Mouse (Mus musculus) embryo, embryonic 10 days (tissue): ENCODE results near the gene Gpatch2.

ENCODE experiments used
- DNase-seq: peaks from one replicate; pipeline ENCODE4 v3.0.0-alpha.2; 2015; ENCODE audit warnings: low spot score

The Gpatch2 gene

DNA sequence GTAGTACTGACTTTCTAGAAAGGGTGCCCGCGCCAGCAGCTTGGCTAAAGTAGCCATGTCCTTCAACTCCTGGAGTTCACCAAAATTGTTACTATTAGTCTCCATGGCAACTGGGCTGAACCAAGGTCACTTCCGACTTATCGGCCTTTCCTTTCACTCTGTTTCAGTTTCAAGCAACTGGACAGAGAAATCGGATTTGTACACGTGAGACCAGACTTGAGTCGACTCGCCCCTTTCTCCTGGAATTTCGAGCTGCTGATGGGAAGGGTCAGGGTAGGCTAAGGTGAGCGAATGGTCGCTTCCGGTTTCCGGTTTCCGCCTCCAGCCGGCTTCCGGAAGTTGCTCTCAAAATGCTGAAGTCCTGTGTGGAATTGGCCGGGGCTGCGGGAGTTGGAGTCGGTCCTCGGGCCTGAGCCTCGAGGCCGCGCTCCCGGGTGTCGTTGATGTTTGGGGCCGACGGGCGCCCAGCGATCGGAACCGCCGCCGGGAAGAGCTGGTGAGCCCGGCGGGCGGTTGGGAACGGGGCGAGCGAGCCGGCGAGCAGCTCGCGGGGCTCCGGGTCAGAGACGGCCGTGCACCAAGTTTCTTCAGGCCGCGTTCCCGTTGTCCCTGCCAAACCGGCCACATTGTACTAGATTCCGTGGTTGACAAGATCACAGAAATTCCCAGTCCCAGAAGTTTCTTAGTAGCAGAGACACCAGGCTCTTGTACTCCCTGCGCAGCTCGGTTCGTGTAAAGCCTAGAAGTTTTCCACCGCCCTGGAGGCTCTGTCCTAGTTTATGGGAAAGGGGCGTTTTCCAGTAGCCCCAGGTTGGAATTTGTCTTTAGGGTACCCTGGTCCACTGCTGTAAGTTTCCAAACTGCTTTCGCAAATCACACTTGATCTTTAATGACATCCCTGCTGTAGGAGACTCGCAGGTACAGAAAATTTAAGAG, at the start of gene Gpatch2, which contains the start of gene Spata17:
Gpatch2 (plus strand) TSS at position 328 of the 936 bp plus-strand sequence.
Spata17 (minus strand) TSS at position 285 of the 936 bp plus-strand sequence.
- DNase-seq = peak; percentile 91

DNA sequence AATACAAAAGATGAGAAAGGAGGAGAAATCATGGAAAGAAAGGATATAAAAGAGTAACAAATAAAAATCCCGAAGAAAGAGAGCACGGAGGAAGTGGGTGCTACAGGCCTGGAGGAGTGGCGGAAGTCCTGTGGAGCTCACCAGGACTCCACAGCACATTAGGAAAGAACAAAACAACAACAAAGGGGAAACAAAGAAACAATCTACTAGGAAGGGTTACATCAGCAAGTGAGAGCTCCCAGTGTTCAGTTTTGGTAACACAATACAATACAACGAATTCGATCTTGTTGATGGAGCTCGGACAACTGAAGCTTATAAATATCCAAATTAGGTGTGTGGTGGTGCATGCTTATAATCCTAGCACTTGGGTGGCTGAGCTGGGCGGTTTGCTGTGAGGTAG, 45.7 kb upstream of the Gpatch2 start:
- DNase-seq = no peak

DNA sequence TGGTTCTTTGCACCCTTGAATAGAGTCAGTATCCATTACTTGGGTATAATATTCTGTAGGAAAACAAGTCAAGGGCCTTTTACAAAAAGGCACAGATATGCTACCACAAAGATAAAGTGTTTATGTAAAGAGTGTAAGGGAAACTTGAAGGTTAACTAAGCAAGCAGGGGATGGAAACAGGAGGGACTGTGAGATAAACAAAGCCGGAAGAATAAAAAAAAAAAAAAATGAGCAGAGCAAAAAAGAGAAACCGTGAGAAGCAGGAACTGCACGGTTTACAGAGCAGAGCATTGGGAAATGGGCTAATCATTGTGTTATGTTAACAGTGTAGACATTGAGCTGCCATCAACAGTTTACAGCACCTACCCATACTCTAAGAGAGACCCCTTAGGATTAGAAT, 44.9 kb upstream of the Gpatch2 start:
- no peak for DNase-seq

DNA sequence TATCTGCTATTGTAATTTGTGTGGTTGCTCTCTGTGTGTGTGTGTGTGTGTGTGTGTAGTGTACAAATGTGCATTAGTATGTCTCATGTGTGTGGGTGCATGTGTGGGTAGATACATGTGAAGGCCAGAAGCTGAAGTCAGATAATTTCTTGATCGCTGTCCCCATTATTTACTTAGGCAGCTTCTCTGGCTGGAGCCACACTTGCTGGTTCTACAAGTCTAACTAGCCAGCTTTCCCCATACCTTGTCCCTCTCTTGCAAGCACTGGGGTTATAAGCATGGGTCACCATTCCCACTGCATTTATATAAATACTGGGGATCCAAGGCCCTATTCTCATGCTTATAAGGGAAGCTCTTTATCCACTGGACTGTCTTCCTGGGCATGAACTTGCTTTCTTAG, 39.3 kb upstream of the Gpatch2 start:
- DNase-seq = no peak

DNA sequence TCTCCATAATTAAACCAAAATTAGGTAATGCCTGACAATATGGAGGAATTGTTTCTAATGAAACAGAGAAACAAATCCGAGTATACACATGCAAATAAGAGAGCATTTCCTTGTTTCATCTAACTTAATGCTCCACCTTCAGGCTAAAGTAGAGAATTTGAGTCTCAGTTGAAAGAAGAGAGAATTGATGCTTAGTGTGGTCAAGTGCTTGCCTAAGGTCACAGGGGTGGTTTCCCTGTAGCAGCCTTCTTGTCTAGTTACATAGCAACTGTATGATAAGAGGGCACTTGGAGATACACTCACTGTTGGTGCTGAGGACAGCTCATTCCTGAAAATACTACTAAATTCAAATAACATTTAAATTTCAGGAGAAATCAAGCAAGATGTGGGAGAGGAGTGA, 36.8 kb upstream of the Gpatch2 start:
- no peak for DNase-seq

DNA sequence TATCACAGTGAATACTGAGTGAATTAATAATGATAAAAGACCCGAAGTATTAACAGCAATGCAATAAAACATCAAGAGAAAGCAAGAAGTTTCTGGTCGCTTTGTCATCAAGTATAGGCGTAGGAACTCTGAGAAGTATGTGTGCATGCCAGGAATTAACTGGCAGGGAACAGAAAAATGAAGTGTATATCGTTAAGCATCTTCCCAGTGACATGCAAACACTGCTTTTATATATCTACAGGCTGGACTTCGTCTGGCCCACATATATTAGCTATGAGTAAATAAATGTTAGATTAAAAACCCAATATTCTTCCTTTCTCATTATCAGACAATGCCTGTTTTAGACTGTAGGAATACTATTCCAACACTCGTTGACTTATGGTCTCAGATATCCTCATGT, 9.8 kb upstream of the Gpatch2 start:
- DNase-seq = no peak

DNA sequence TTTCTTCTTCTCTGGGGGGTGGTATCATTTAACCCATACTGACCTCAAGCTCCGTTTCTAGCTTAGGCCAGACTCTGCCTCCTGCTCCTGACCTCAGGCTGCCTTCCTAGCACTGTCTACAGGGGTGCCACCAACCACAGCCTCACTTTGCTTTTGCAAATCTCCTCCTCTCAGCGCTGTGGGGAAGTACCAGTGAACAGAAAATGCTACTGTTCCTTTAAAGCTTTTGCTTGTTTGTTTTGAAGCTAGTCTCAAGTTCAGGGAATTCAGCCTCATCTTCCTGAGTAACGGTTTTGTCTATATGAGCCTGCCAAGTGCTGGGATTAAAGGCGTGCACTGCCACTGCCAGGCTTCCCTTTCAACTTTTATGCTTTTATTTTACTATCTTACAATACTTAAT, 5.8 kb upstream of the Gpatch2 start:
- DNase-seq = no peak

DNA sequence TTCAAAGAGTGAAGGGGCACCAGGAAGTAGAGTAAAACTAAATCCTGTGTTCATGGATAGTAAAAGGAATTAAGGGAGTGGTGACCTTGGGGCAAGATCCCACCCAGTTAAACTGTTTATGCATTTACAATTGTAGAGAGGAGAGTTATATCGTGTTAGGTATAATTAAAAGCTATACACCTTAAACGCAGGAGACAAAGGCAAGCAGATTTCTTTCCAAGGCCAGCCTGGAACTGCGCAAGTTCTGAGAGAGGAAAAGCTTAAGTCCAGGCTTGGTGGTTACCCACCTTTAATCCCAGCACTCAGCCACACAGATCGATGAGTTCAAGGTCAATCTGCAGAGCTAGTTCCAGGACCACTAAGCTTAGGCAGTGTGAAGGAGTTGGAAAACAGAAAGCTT, 4.6 kb upstream of the Gpatch2 start:
- DNase-seq = no peak

DNA sequence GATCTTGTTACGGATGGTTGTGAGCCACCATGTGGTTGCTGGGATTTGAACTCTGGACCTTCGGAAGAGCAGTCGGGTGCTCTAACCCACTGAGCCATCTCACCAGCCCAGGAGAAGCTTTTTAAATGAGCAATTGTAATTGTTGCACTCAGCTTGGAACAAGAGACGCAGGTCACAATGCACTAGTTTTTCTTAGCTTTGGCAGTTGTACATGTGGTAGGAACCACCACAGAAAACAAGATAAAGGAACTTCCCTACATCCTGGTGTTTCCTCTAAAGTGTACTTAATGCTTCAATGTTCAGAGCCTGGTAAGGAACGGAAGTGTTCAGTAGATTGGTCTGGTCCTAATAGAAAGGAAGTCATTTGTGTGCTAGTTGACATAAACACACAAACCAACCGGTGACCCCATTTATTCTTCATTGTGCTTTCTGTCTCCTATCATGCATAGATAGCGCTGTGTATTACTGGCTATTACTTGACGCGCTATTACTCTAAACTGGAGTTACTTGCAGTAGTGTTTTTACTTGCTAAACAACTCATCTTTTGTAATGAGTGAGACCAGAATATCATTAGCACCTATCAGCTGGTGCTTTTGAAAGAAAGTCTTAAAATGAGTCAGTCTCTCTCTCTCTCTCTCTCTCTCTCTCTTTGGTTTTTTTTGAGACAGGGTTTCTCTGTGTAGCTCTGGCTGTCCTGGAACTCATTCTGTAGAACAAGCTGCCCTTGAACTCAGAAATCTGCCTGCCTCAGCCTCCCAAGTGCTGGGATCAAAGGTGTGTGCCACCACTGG, 1.5 kb downstream of the Gpatch2 start:
- no peak for DNase-seq

DNA sequence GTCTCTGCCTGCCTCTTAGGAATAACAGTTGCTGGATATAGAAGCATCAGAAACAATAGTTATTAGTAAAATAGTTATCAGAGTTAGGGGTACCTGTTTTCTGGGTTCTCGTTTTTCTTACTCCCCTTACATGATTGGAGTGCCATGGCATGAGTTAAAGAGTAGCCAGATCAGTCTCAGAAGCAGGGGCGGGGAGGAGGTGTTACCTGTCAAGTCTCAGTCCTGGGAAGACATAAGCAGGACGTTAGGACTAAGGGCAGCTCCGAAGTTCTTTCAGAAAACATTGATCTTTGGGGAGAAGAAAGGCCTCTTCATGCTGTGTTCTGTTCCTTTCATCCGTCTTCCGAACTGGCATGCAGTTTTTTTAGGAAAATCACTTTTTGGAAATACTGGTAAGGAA, 5.4 kb downstream of the Gpatch2 start:
- DNase-seq = no peak

DNA sequence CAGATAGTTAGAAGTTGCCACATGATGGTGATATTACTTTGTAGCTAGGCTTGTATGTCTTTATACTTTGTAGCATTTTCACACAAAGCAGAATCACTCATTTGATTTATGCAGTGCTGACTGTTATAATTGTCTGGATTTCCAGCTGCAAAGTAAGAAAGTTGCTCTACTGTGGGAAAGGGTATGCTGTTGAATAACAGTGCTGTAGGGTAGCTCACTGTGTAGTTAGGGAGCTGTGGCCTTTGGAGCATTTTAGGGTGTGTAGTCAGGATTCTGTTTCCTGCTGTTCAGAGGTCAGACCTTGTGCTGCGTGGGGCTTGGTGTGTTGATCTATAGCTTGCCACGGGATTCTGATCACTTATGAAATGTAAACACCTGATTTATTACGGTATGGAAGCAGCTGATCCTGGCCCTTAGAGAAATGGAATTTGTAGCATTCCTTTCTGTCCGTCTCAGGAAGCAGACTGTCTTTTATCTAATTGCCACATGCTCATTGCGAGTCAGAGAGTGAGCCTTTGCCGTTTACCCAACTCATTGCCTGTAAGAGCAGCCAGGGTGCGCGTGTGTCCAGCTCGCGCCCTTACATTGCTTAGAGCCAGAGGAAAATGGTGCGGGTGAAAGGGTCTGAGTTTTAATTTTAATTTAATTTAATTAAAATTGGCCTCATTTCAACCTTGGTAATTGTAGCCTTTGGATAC, 11.2 kb downstream of the Gpatch2 start:
- DNase-seq = no peak

DNA sequence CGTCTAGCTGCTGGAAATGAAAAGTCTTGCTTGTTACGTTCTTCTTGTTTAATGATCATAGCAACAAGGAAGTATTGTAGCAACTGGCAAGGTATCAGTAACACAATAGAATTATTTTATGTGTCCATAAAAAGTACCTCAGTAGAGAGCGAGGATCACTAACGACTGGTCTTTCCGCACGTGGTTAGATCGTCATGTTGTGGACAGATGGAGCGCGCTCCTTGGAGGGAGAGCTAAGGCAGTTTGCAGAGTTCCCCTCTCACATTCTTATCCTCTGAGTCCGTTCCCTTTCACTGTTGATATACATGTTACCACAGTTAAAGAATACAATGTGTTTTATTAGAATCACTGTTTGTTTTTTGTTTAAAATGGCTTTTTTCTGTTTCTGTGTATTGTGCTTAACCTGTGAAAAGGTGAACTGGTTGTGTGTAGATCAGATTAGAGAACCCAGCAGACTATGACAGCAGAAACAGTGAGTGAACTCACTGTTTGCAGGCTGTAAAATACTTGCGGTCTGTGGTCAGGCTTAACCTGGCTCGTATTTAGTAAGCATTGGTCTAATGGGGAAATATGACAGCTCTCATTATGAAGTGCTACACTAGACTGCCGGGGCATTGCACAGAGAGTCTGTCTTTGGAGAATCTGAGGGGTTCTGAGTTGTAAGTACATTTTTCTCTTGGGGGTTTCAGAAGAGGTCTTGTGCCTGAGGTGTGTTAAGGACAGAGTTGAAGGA, 13.3 kb downstream of the Gpatch2 start:
- DNase-seq = no peak

DNA sequence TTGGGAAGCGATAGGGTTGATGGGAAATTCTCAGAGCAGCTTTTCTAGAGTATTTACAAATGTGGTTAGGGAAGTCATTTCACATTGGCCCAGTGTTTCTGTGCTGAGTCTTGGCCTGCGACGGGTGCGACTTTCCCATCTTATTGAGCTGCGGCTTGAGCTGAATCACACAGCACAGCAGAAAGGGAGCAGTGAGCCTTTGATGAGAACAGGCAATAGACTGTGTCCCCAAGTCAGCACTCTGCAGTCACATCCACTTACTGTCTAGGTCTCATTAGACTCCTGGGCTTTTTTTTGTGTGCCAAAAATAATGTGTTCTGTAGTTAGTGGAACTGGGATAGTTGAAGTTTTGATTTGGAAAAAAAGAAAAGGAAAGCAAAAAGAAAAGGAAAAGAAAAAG, 14.9 kb downstream of the Gpatch2 start:
- DNase-seq = no peak

DNA sequence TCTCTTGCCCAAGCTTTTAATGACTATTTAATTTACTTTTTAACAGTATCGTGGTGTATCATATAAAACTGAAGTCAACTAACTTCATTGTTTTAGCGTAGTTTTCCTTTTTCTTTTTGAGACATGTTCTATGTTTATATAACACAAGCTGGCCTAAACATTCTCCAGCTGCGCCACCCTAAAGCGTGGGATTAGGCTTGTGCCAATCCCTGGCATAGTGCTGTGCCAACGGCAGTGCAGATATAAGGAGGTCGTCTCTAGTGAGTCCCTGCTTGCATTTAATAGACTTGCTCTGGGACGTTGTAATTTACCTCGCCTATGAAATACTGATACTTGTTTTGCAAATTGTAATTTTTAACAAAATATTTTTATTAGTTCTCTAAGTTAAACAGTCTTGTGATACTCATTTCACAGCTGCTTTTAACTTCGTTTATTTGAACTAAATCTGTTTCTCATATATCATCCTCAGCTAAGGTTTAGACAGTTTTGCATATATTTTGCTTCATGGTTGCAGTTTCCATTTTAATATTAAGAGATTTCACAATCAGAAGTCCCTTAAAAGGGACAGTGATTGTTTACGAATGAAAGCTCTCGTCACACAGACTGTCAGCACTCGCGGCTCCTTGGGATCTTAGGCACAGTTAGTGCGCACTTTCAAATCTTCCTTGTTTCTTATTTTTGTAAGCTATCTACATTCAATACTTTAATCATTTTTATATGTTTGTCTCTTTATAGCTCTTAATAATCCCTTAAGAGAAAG, 17.1 kb downstream of the Gpatch2 start:
- no peak for DNase-seq

DNA sequence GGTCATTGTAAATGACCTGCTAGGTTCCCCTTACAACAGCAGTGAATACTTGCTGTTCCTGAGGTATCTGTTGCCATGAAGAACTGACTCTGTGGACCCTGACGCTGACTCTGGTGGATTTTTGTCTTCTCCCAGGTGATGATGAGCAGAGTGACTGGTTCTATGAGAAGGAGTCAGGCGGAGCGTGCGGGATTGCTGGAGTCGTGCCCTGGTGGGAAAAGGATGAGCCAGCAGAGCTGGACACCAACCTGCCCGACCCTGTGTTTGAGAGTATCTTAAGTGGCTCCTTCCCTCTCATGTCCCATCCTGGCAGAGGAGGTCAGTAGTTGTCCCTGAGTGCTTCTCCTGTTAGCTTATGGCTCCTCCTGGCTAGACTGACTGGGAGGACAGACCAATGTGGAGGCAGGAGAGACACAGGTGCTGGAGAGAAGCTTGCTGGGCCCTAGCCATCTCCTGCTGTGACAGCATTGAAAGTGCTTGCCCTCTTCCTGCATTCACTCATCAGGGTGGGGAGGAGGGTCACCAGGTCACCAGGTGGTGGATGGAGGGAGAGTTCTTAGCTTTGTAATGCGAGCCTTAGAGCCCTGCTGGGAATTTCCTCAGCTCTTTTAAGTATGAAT, 17.8 kb downstream of the Gpatch2 start:
- peak; percentile 57 for DNase-seq

DNA sequence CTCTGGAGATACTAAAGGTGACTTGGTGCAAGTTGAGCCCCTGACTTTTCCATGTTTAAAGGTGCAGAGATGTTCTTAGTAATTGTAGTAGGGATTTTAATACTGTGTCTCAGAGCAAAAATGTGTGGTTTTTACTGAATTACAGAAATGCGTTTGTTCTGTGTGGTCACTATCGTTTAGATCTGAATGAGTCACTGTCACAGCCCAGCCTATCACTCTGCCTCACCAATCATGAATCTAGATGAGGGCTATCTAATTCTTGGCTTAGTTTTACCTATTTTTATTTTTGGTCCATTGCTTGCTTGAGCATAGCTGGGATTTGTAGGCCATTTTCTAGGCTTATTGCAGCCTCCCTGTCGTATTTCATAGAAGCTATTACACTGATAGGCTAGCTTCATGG, 19.9 kb downstream of the Gpatch2 start:
- no peak for DNase-seq

DNA sequence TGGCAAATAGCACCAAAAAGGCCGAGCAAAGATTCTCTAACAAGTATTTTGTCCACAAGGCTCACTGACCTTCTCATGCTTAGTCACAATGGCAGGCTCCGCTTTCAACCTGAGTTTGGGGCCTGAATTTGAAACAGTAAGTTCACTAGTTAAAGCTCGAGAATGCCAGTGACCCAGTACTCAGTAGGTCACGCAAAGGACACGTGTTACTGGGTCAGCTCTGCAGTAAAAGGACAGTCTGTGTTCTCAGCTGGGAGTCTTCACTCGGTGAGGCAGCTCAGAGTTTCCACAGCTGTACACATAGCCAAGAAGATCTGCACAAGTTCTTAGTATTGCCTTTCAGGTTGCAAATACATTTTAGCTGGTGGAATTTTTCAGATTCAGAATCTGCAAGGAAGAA, 21.0 kb downstream of the Gpatch2 start:
- DNase-seq = peak; percentile 54

DNA sequence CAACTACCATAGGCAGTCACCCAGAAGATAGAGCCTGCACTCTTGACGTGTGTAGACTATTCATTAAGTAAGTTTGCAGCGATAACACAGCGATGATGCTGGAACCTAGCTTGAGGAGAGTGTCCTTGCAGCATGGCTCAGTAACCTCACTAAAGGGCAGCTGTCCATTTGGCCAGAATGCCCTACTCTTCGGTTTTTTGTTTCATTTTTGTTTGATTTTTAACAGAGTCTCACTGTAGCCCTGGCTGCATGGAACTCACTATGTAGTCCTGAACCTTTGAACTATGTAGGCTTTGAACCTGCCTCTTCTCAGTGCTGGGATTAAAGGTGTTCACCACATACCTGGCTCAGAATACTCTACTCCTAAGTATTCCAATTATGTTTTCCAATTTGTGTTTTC, 22.8 kb downstream of the Gpatch2 start:
- DNase-seq = no peak

DNA sequence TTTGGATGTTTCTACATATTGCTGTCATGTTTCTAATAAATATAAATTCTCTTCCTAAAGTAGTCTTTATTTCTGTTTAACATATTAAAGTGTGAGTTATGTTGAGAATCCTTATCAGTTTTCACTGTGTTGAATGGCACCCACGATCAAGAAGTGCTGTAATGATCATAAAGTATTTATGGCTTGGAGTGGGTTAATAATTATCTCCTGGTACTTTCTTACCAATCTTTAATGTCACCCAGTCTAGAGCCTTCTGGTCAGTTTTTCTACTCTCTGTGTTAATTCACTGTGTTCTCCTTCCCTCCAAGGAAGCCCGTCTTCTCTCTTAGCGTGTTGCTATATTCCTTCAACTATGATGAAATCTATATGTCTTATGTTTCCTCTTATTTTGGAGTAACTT, 25.0 kb downstream of the Gpatch2 start:
- DNase-seq = no peak

DNA sequence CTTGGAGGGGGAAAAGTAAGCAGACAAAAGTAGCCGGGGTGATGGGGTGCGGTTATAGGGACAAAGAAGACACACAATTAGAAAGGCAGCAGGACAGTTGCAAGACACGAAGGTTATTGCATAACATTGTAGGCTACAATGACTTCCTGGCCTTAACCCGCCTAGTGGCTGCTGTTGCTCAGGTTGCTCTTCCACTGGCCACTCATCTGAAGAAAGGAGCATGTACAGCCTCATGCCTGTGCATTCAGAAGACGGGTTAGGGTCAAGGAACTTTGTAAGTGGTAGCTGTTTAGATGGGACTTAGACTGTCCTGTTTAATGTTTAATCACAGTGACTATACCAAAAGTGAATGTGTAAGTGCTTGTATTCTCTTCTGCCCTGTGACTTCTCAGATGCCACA, 26.0 kb downstream of the Gpatch2 start:
- no peak for DNase-seq

DNA sequence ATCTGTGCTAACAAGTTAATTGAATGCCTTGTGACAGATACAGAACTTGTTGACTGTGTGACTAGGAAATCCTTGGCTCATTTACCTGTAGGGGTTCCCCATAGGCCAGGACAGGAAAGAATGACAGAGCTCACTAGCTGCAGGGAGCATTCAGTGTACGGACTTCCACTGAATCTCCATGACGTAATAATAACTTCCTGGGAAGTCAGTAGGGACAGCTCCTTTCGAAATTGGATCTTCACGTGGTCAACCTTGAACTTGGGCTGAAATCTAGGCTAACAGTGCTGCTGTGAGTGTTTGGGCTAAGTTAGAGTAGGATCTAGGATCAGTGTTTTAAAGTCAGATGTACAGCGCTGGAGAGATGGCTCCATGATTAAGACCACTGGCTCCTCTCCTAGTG, 29.4 kb downstream of the Gpatch2 start:
- no peak for DNase-seq
